Mouse (Mus musculus) cerebellum, adult 9-11 months (tissue): Measurements from ENCODE around the gene Ptgs1.

Experiments
- DNase-seq: peaks from one replicate; pipeline ENCODE4 v3.0.0; 2022

Ptgs1 gene

GRCm38 (mm10) chr2:36252505-36252904 is 22.3 kb downstream of the Ptgs1 start:
- no peak for DNase-seq

GRCm38 (mm10) chr2:36254445-36254844 is 24.2 kb downstream of the Ptgs1 start:
- no peak for DNase-seq

GRCm38 (mm10) chr2:36256931-36257330 is 26.7 kb downstream of the Ptgs1 start:
- no peak for DNase-seq

- no peak for DNase-seq
Measured at GRCm38 (mm10) chr2:36259382-36259781, 29.2 kb downstream of the Ptgs1 start.

- DNase-seq: no peak
Measured at GRCm38 (mm10) chr2:36259798-36260540, 29.7 kb downstream of the Ptgs1 start.

GRCm38 (mm10) chr2:36262025-36262424 is 31.8 kb downstream of the Ptgs1 start:
- DNase-seq: no peak

GRCm38 (mm10) chr2:36269458-36269857 is 39.2 kb downstream of the Ptgs1 start:
- no peak for DNase-seq

- DNase-seq: no peak
Measured at GRCm38 (mm10) chr2:36270186-36270585, 40.0 kb downstream of the Ptgs1 start.

GRCm38 (mm10) chr2:36271085-36271484 is 40.9 kb downstream of the Ptgs1 start:
- DNase-seq: no peak

- no peak for DNase-seq
Measured at GRCm38 (mm10) chr2:36272288-36272950, 42.2 kb downstream of the Ptgs1 start.

GRCm38 (mm10) chr2:36276454-36276853 is 46.2 kb downstream of the Ptgs1 start:
- peak; percentile 35 for DNase-seq

GRCm38 (mm10) chr2:36278760-36279159 is 48.5 kb downstream of the Ptgs1 start:
- DNase-seq: no peak

GRCm38 (mm10) chr2:36281138-36281537 is 50.9 kb downstream of the Ptgs1 start:
- DNase-seq: no peak

- no peak for DNase-seq
Measured at GRCm38 (mm10) chr2:36282301-36282700, 52.1 kb downstream of the Ptgs1 start.
